Mouse (Mus musculus): Measurements from ENCODE around the gene Spata20. TPM values are rescaled to one million over a fixed set of nuclear protein-coding genes. Genes with fewer than 3 reads are reported as not detected.

The Spata20 gene
- polyA plus RNA-seq (2012; rRNA removed), result 0.15 and 0.25 TPM in 2 replicates

DNA sequence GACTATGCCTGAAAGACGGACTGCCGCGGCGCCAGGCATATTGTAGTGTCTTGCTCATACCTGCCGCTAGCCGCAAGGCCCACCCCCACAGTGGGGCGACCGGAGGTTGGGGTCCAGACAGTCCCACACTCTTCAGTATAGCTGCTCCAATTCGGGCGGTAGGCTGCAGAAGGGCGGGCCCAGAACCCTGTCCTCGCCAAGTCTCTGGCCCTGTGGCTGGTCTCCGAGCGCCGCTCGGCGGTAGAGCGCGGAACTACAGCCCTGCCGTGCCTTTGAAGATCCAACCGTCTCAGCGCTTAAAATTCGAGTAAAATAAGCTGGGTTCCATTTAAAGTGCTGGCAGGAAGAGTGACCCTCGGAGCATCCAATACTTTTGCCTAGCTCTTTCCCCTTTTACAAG lies at the start of gene Spata20:
Gene Spata20 (minus strand): TSS at position 179 of the 400 bp plus-strand sequence.
- peak; percentile 90 for TF ChIP-seq CTCF (IDR thresholded peaks at IDR 0.05; ENCODE audit: extremely low read depth, insufficient read depth, low read length)
- no peak for TF ChIP-seq POLR2A (IDR thresholded peaks at IDR 0.05; ENCODE audit: extremely low read depth, insufficient read depth, low read length)
- H3K4me3 ChIP-seq (ENCODE audit: insufficient read depth, low read length), result no peak within 1 kb of the TSS
- no peak within 1 kb of the TSS for H3K27ac ChIP-seq (ENCODE audit: insufficient read depth, low read length)
- no peaks in the 10 kb centered on the region for H3K4me1 ChIP-seq (ENCODE audit: control insufficient read depth, insufficient read depth, low read length)

DNA sequence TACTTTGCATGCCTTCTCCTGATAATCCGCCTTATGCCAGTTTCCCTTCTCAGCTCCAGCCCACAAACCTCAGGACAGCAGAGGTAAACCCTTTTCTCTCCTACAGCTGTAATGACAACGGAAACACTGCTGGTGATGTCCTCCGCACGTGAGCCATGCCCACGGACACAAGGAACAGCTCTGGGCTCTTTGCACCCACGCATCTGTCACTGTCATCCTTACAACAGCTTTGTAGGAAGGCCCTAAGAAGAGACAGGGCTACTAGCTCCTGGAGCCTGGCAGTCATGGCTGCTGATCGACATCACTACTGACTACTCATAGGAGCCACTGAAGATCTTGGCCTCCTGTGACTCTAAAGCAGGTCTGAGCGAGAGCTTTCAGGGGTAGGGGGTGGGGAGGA lies 47.2 kb upstream of the Spata20 start:
- TF ChIP-seq CTCF (IDR thresholded peaks at IDR 0.05; ENCODE audit: extremely low read depth, insufficient read depth, low read length) (no peak), POLR2A (IDR thresholded peaks at IDR 0.05; ENCODE audit: extremely low read depth, insufficient read depth, low read length) (no peak)
- H3K27ac ChIP-seq (ENCODE audit: insufficient read depth, low read length), result no peak overlapping the region
- no peaks in the 10 kb centered on the region for H3K4me1 ChIP-seq (ENCODE audit: control insufficient read depth, insufficient read depth, low read length)
- H3K4me3 ChIP-seq (ENCODE audit: insufficient read depth, low read length), result no peak overlapping the region

DNA sequence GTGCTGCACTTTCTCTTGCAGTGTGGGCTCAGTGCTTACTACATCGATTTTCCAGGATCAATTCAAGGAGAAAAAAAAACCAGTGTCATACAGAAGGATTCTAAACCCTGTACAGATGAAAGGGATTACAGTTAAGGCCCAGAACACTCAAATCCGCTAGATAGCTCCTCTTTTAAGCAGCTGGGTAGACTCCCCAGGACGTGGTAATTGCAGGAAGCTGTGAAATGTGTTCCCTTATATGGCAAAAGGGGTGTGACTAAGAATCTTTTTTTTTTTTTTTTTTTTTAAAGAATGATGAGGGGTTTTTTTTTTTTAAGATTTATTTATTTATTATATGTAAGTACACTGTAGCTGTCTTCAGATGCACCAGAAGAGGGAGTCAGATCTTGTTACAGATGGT lies 42.9 kb upstream of the Spata20 start:
- no peak overlapping the region for H3K4me3 ChIP-seq (ENCODE audit: insufficient read depth, low read length)
- H3K27ac ChIP-seq (ENCODE audit: insufficient read depth, low read length), result no peak overlapping the region
- H3K4me1 ChIP-seq (ENCODE audit: control insufficient read depth, insufficient read depth, low read length), result no peaks in the 10 kb centered on the region
- no peak for TF ChIP-seq POLR2A (IDR thresholded peaks at IDR 0.05; ENCODE audit: extremely low read depth, insufficient read depth, low read length)
- no peak for TF ChIP-seq CTCF (IDR thresholded peaks at IDR 0.05; ENCODE audit: extremely low read depth, insufficient read depth, low read length)

DNA sequence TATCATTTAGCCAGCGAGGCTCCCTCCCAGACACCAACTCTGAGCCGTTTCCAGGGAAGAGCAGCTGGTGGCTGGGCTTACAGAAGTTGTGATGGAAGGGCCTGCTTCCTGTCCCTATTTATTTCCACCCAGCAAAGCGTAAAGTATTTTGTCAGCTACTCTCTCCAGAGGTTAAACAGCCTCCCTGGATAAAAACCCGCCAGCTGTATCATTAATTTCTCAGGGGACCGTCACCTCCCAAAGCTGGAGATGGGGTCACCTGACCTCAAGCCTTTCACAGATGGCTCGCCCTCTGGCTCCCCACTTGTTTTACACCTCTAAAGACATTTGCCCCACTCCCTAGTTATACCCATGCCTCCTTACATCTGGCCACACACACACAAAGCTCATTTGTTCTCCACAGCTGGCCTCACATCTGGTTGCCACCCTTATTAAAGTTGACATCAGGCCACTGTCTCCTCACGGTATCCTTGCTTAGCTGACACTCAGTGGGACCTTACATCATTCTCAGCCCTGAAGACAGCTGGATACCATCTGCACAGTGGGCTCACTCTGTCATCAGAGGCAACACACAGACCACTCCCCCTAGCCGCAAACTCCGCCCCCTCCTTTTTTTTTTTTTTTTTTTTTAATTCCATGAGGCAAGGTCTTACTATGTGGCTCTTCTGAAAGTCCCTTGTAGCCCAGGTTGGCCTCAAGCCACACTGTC lies 40.3 kb upstream of the Spata20 start:
- no peak for TF ChIP-seq CTCF (IDR thresholded peaks at IDR 0.05; ENCODE audit: extremely low read depth, insufficient read depth, low read length)
- TF ChIP-seq POLR2A (IDR thresholded peaks at IDR 0.05; ENCODE audit: extremely low read depth, insufficient read depth, low read length), result no peak
- no peaks in the 10 kb centered on the region for H3K4me1 ChIP-seq (ENCODE audit: control insufficient read depth, insufficient read depth, low read length)
- H3K27ac ChIP-seq (ENCODE audit: insufficient read depth, low read length), result no peak overlapping the region
- no peak overlapping the region for H3K4me3 ChIP-seq (ENCODE audit: insufficient read depth, low read length)

DNA sequence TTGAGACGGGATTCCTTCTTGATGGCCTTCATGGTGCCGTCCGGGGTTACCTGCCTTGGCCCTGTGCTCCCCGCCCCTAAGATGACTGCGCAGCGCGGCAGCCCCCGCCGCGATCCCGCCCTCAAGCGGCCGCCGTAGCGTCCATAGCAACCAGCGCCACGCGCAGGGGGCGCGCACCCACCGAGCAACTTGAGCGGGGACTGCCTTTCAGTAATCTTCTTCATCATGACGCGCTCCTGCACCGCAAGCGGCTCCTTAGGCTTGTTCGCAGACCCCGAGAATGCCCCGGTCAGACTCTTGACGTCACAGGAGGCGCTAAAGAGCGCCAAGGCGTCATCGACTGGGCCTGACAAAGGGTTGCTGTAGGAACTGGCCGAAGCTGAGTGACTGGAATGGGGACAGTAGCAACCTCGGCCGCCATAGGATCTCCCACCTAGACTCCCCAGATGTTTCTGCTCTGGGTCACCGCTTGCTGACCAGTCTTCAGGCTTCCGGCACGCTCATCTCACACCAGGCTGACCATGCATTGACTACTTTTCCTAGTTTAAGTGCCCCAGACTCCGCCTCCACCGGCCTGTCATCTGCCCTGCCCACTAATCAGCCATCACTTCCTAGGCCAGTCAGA lies 35.4 kb upstream of the Spata20 start, which contains the start of gene Mycbpap:
Gene Mycbpap (minus strand): TSS at position 524 of the 625 bp plus-strand sequence.
- no peak within 1 kb of the TSS for H3K27ac ChIP-seq (ENCODE audit: insufficient read depth, low read length)
- 0 out of 2 replicates have a peak, but pooled peaks have one; percentile 5 for TF ChIP-seq POLR2A (IDR thresholded peaks at IDR 0.05; ENCODE audit: extremely low read depth, insufficient read depth, low read length)
- TF ChIP-seq CTCF (IDR thresholded peaks at IDR 0.05; ENCODE audit: extremely low read depth, insufficient read depth, low read length), result no peak
- H3K4me1 ChIP-seq (ENCODE audit: control insufficient read depth, insufficient read depth, low read length), result no peaks in the 10 kb centered on the region
- peak within 1 kb of the TSS; percentile 55 for H3K4me3 ChIP-seq (ENCODE audit: insufficient read depth, low read length)

DNA sequence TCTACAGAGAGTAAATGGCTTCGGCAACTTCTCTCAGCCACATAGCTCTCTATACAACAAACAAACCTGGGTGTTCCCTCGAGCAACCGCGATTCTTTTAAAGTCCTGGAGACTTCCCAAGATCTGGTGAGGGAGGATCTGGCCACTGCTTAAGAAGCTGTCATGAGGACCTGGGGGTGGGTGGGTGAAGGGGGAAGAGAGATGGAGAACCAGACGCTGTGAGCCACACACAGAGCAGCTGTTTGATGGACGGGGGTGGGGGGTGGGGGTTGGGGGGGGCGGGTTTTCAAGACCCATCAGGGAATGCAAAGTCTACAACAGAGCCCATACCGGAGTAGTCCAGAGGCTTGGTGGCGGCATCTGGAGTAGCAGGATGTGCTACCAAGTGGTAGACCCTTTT lies 27.5 kb upstream of the Spata20 start:
- no peak overlapping the region for H3K4me3 ChIP-seq (ENCODE audit: insufficient read depth, low read length)
- H3K27ac ChIP-seq (ENCODE audit: insufficient read depth, low read length), result no peak overlapping the region
- TF ChIP-seq CTCF (IDR thresholded peaks at IDR 0.05; ENCODE audit: extremely low read depth, insufficient read depth, low read length), result no peak
- no peak for TF ChIP-seq POLR2A (IDR thresholded peaks at IDR 0.05; ENCODE audit: extremely low read depth, insufficient read depth, low read length)
- H3K4me1 ChIP-seq (ENCODE audit: control insufficient read depth, insufficient read depth, low read length), result no peaks in the 10 kb centered on the region

DNA sequence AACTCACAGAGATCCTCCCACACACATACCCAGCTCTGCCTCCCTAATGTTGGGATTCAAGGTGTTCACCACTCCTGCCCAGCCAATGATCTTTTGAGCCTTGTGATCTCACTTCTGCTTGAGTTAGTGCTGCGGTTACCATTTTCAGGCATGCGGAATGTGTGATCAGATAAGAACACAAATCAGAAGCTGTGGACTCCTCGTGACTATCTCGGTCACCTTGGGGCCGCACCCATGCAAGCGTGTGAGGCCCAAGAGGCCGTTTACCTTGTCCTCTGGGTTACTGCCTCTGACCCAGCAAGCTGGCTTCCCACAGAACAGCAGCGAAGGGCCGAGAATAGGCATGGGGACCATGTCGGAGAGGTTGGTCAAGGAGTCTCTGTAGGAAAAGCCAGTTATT lies 23.0 kb upstream of the Spata20 start:
- TF ChIP-seq POLR2A (IDR thresholded peaks at IDR 0.05; ENCODE audit: extremely low read depth, insufficient read depth, low read length) (no peak), CTCF (IDR thresholded peaks at IDR 0.05; ENCODE audit: extremely low read depth, insufficient read depth, low read length) (no peak)
- no peaks in the 10 kb centered on the region for H3K4me1 ChIP-seq (ENCODE audit: control insufficient read depth, insufficient read depth, low read length)
- H3K27ac ChIP-seq (ENCODE audit: insufficient read depth, low read length), result no peak overlapping the region
- no peak overlapping the region for H3K4me3 ChIP-seq (ENCODE audit: insufficient read depth, low read length)

DNA sequence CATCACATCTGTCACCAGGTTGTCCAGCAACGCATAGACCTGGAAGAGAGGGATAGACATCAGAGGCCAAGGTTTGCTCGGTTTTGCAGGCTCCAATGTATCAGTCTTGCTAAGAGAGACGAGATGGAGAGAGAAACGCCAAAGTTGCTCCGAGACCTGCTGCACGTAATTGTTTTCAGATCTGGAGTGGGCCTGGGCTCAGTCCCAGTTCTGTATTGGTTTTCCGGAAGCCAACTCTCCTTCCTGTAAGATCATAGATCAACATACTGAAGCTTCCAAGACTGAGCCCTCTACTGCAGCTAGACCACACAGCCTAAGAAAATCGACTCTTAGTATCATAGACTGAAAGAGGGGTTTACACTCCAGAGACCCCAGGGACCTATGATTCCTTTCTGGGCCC lies 15.5 kb upstream of the Spata20 start:
- no peak overlapping the region for H3K27ac ChIP-seq (ENCODE audit: insufficient read depth, low read length)
- no peak overlapping the region for H3K4me3 ChIP-seq (ENCODE audit: insufficient read depth, low read length)
- TF ChIP-seq CTCF (IDR thresholded peaks at IDR 0.05; ENCODE audit: extremely low read depth, insufficient read depth, low read length) (no peak), POLR2A (IDR thresholded peaks at IDR 0.05; ENCODE audit: extremely low read depth, insufficient read depth, low read length) (no peak)
- no peaks in the 10 kb centered on the region; the same call in 1 of the 2 replicates for H3K4me1 ChIP-seq (ENCODE audit: control insufficient read depth, insufficient read depth, low read length)

DNA sequence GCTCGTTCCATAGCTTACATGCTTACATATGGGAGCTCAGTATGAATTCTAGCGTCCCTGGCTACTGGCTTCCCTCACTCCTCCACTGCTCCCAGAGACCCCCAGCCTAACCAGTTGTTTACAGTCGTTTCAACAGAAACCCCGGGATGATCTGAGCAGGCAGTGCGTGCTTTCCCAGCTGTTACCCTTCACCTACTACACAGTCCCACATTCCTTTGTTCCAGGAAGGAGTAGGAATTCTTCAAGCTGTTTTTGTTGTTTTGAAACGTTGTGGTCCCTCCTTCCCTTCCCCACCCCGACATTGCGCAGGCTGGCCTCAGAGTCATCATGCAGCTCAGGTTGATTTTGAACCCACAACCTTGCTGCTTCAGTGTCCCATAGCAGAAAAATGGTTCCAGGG lies 14.4 kb upstream of the Spata20 start:
- no peak overlapping the region for H3K4me3 ChIP-seq (ENCODE audit: insufficient read depth, low read length)
- H3K27ac ChIP-seq (ENCODE audit: insufficient read depth, low read length), result no peak overlapping the region
- TF ChIP-seq CTCF (IDR thresholded peaks at IDR 0.05; ENCODE audit: extremely low read depth, insufficient read depth, low read length), result no peak
- TF ChIP-seq POLR2A (IDR thresholded peaks at IDR 0.05; ENCODE audit: extremely low read depth, insufficient read depth, low read length), result no peak
- no peaks in the 10 kb centered on the region; the same call in 1 of the 2 replicates for H3K4me1 ChIP-seq (ENCODE audit: control insufficient read depth, insufficient read depth, low read length)

DNA sequence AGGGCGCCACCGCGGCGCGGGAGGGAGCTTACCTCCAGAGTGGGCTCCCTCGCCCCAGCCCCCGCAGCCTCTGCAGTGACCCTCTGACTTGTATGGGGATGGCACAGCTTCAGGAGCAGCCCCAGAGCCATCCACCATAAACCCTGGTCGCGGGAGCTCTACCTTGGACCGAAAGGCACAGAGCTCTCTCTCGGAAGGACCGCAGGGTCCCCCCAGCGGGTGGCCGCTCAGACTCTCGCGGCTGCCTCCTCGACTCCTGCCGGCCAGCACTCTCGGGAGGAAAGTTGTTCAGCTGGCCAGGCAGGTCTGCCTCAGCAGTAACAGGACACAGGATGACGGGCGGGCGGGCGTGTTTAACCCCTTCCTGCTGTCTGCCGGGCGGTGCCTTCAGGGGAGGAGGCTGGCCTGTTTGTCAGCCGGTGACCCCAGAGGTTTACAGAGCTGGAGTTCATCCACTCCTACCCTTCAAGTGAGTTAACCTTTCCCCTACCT lies 13.7 kb upstream of the Spata20 start, which contains the start of gene Epn3:
Gene Epn3 (minus strand): TSS at position 314 of the 492 bp plus-strand sequence.
- Histone ChIP-seq H3K4me1 (ENCODE audit: control insufficient read depth, insufficient read depth, low read length) (no peaks in the 10 kb centered on the region; the same call in 1 of the 2 replicates), H3K4me3 (ENCODE audit: insufficient read depth, low read length) (no peak within 1 kb of the TSS), H3K27ac (ENCODE audit: insufficient read depth, low read length) (no peak within 1 kb of the TSS)
- TF ChIP-seq CTCF (IDR thresholded peaks at IDR 0.05; ENCODE audit: extremely low read depth, insufficient read depth, low read length) (no peak), POLR2A (IDR thresholded peaks at IDR 0.05; ENCODE audit: extremely low read depth, insufficient read depth, low read length) (no peak)

All from cortical plate, adult 2 months (tissue).